Mouse (Mus musculus): ENCODE measurements around the gene Gm12888.
"Not testable (repeated sequence)": the region's sequence is repeated elsewhere in the genome, so short reads cannot be mapped to it uniquely, and the experiment has no call there.

Gene Gm12888

DNA sequence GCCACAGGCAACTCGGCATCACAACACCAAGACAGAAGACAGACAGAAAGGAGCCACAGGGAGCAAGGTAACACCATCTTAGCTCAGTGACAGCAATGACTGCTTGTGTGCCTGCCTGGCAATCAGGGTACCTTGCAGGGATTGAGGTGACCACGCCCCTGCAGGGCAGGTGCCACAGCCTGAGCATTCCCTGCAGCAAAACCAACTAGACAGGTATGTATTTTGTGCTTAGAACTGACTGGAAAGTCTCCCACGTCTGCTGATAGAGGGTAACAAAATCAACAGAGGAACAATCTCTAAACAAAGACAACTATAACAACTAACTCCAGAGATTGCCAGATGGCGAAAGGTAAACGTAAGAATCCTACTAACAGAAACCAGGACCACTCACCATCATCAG lies at the start of gene Gm12888:
Gene Gm12888 (minus strand): TSS at position 101 of the 400 bp plus-strand sequence.
- not testable (repeated sequence) for DNase-seq (ENCODE audit: low read depth, low spot score)

Data from brain, adult 2 months (tissue).